Mouse (Mus musculus) hematopoietic stem cell, adult 5-6 weeks (primary cell): ENCODE results near the gene 1700086D15Rik. TPM values are rescaled to one million over a fixed set of nuclear protein-coding genes. Genes with fewer than 3 reads are reported as not detected.

ENCODE experiments used
- total RNA-seq: library from RNA; stranded (forward); fragments of 172-1452, 232-1000 nt; gene quantifications from 2 replicates; pipeline ENCODE4 v1.2.3, GENCODE M21; 2017

1700086D15Rik gene
- total RNA-seq, 1 experiment from 2014 or later, result not detected

Other genes starting within 250 kb of the 1700086D15Rik start
- gene Elac2, start 180.9 kb downstream of the 1700086D15Rik start, total RNA-seq, result 30.5 and 31.8 TPM in 2 replicates
- not detected in 2 replicates for gene Arhgap44, start 3.1 kb upstream of the 1700086D15Rik start, total RNA-seq
- not detected in 2 replicates for gene Myocd, start 110.1 kb upstream of the 1700086D15Rik start, total RNA-seq